Mouse (Mus musculus): ENCODE measurements around the gene Olfr711. TPM values are rescaled to one million over a fixed set of nuclear protein-coding genes. Genes with fewer than 3 reads are reported as not detected.

The Olfr711 gene
- not detected in 2 replicates for polyA plus RNA-seq (2015; fragmentation: Nextera tagmentation; extraction: Ambion mirVana)

DNA sequence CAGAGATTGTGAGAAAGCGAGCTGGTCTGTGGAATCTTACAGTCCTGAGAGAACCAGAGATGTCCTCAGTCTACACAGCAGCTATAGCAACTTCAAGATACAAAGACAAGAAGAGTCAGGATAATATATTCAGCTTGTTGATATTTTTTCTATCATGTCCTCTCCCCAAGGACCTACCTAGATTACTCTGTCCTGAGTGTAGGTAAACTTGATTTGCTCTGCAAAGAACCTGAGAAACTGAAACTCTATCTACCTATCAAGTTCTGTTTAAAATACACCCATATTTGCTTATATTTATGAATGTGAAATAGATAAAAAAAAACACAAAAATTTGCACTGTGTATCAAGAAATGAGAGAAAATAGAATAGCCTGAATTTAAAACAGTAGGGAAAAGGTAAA is at the start of gene Olfr711:
Gene Olfr711 (minus strand): TSS at position 101 of the 400 bp plus-strand sequence.

DNA sequence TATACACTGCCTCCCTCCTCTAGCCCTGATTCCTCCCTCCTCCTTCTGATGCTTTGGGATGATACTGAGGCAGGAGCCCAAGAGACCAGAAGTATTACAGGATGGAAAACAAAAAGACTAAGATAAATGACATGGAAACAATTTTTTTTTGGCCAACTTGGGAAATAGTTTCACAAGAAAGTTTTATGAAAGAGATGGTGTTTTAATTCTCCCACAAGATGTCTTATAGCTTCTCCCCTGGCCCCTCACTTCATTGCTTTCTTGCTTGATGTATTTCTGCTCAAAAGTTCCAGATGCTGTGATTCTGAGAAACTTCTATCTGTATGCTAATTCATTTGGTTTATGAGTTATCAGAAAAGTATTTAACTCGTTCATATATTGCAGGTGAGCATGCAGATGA is 30.7 kb upstream of the Olfr711 start, which contains the start of gene Olfr2:
Gene Olfr2 (minus strand): TSS at position 101 of the 400 bp plus-strand sequence.

DNA sequence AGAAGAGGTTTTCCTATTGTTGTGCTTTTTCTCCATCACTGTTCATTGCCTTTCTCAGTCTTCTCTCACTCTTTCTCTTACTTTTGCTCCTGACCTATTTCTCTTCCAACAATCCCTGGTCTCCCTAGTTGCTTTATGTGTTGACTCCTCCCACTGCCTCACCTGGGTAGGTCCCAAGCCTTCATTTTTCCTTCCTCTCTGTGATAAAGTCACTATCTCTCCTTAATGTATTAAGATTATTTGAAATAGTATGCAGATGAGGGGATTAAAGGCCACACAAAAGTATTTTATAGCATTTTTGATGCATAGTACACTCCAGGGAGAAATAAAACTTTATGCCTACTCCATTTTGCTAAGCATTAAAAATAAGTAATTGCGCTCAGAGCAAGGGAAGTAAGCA is 11.4 kb downstream of the Olfr711 start, which contains the start of gene Olfr6:
Gene Olfr6 (minus strand): TSS at position 101 of the 400 bp plus-strand sequence.

DNA sequence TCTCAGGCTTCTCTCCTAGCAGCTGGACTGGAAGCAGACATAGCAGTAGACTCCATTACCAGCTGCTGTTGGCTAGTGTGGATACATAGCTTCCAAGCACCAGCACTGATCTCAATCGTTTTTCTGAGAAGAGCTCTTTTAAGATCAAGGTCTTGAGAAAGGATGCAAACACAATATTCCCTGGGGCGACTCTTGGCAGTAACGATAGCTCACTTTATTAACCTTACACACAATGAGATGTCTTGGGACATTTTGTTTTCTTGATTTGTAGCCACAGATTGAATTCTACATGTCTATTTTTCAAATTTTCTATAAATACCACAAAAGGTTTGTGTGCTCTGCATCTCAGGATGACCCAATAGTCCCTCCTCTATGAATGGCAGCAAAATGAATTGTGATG is 27.0 kb downstream of the Olfr711 start, which contains the start of gene Olfr710:
Gene Olfr710 (minus strand): TSS at position 101 of the 400 bp plus-strand sequence.

DNA sequence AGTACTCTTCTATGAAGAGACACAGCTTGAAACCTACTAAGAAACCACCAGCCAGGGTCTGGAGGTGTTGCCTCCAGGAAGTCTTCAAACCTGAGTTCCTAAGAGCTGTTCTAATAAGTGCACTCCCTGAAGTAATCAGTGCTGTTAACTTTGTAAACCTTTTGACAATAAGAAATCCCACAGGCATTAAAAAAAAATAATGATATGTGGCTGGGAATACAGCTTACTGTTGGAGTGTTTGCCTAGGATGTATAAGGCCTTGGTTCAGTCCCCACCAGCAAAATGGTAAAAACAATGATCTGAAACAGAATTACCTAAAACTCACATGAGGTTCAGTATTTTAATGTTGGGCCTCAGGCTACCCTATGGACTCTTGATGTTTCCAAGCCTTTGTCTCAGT is 43.1 kb downstream of the Olfr711 start, which contains the start of gene Olfr709-ps1:
Gene Olfr709-ps1 (minus strand): TSS at position 101 of the 400 bp plus-strand sequence.

Other genes starting within 250 kb of the Olfr711 start
- not detected in 2 replicates for gene Olfr697, start 233.0 kb downstream of the Olfr711 start, polyA plus RNA-seq (2015; fragmentation: Nextera tagmentation; extraction: Ambion mirVana)
- not detected in 2 replicates for gene Olfr698, start 220.1 kb downstream of the Olfr711 start, polyA plus RNA-seq (2015; fragmentation: Nextera tagmentation; extraction: Ambion mirVana)
- not detected in 2 replicates for gene Olfr699, start 182.3 kb downstream of the Olfr711 start, polyA plus RNA-seq (2015; fragmentation: Nextera tagmentation; extraction: Ambion mirVana)
- gene Olfr700, start 166.6 kb downstream of the Olfr711 start, polyA plus RNA-seq (2015; fragmentation: Nextera tagmentation; extraction: Ambion mirVana), result not detected in 2 replicates
- not detected in 2 replicates for gene Olfr701, start 161.3 kb downstream of the Olfr711 start, polyA plus RNA-seq (2015; fragmentation: Nextera tagmentation; extraction: Ambion mirVana)
- not detected in 2 replicates for gene Olfr702, start 141.6 kb downstream of the Olfr711 start, polyA plus RNA-seq (2015; fragmentation: Nextera tagmentation; extraction: Ambion mirVana)
- not detected in 2 replicates for gene Olfr703, start 132.1 kb downstream of the Olfr711 start, polyA plus RNA-seq (2015; fragmentation: Nextera tagmentation; extraction: Ambion mirVana)
- gene Olfr704, start 112.3 kb downstream of the Olfr711 start, polyA plus RNA-seq (2015; fragmentation: Nextera tagmentation; extraction: Ambion mirVana), result not detected in 2 replicates
- not detected in 2 replicates for gene Olfr705, start 98.6 kb downstream of the Olfr711 start, polyA plus RNA-seq (2015; fragmentation: Nextera tagmentation; extraction: Ambion mirVana)
- not detected in 2 replicates for gene Olfr706, start 87.3 kb downstream of the Olfr711 start, polyA plus RNA-seq (2015; fragmentation: Nextera tagmentation; extraction: Ambion mirVana)
- not detected in 2 replicates for gene Olfr707, start 74.2 kb downstream of the Olfr711 start, polyA plus RNA-seq (2015; fragmentation: Nextera tagmentation; extraction: Ambion mirVana)
- gene Olfr1532-ps1, start 67.5 kb downstream of the Olfr711 start, polyA plus RNA-seq (2015; fragmentation: Nextera tagmentation; extraction: Ambion mirVana), result not detected in 2 replicates
- gene Olfr709-ps1, start 43.2 kb downstream of the Olfr711 start, polyA plus RNA-seq (2015; fragmentation: Nextera tagmentation; extraction: Ambion mirVana), result not detected in 2 replicates
- gene Olfr710, start 27.1 kb downstream of the Olfr711 start, polyA plus RNA-seq (2015; fragmentation: Nextera tagmentation; extraction: Ambion mirVana), result not detected in 2 replicates
- gene Olfr6, start 11.5 kb downstream of the Olfr711 start, polyA plus RNA-seq (2015; fragmentation: Nextera tagmentation; extraction: Ambion mirVana), result not detected in 2 replicates
- gene Olfr2, start 30.6 kb upstream of the Olfr711 start, polyA plus RNA-seq (2015; fragmentation: Nextera tagmentation; extraction: Ambion mirVana), result not detected in 2 replicates
- not detected in 2 replicates for gene Olfr713, start 55.7 kb upstream of the Olfr711 start, polyA plus RNA-seq (2015; fragmentation: Nextera tagmentation; extraction: Ambion mirVana)
- not detected in 2 replicates for gene Olfr714, start 95.5 kb upstream of the Olfr711 start, polyA plus RNA-seq (2015; fragmentation: Nextera tagmentation; extraction: Ambion mirVana)
- gene Olfr17, start 117.8 kb upstream of the Olfr711 start, polyA plus RNA-seq (2015; fragmentation: Nextera tagmentation; extraction: Ambion mirVana), result not detected in 2 replicates
- gene Olfr715b, start 134.9 kb upstream of the Olfr711 start, polyA plus RNA-seq (2015; fragmentation: Nextera tagmentation; extraction: Ambion mirVana), result not detected in 2 replicates
- gene Olfr715, start 155.6 kb upstream of the Olfr711 start, polyA plus RNA-seq (2015; fragmentation: Nextera tagmentation; extraction: Ambion mirVana), result not detected in 2 replicates
- not detected in 2 replicates for gene Olfr716, start 162.9 kb upstream of the Olfr711 start, polyA plus RNA-seq (2015; fragmentation: Nextera tagmentation; extraction: Ambion mirVana)
- gene Nlrp14, start 191.5 kb upstream of the Olfr711 start, polyA plus RNA-seq (2015; fragmentation: Nextera tagmentation; extraction: Ambion mirVana), result not detected in 2 replicates
- gene Rbmxl2, start 234.0 kb upstream of the Olfr711 start, polyA plus RNA-seq (2015; fragmentation: Nextera tagmentation; extraction: Ambion mirVana), result not detected in 2 replicates

Measured in neural tube, postnatal 0 days (tissue).